Mouse (Mus musculus) MEL (cell line): ENCODE data around the gene D430042O09Rik.

ENCODE experiments used
- EP300 ChIP-seq, 2 experiments: IDR thresholded peaks; 2 replicates each; pipeline ENCODE4 v1.6.1; 2011; ENCODE audit warnings: improper control_type of control experiment in 2 of 2, low read length in 2 of 2, low read depth in 1 of 2, mild to moderate bottlenecking in 1 of 2
- MAFK ChIP-seq: IDR thresholded peaks from 2 replicates; pipeline ENCODE4 v1.6.1; 2011; ENCODE audit warnings: low read depth, mild to moderate bottlenecking, low read length, improper control_type of control experiment, borderline replicate concordance
- POLR2A ChIP-seq, 2 experiments: IDR thresholded peaks; 2 replicates each; pipeline ENCODE4 v1.6.1; 2011 to 2012; ENCODE audit warnings: low read length in 2 of 2, mild to moderate bottlenecking in 2 of 2, control low read depth in 1 of 2, improper control_type of control experiment in 1 of 2, low read depth in 1 of 2, moderate library complexity in 1 of 2; ENCODE audit not compliant: control insufficient read depth in 1 of 2, insufficient read depth in 1 of 2, poor library complexity in 1 of 2
- USF1 ChIP-seq: IDR thresholded peaks from 2 replicates; pipeline ENCODE4 v1.6.1; 2014; ENCODE audit warnings: low read depth, mild to moderate bottlenecking, inconsistent platforms, low read length, improper control_type of control experiment, moderate library complexity

GRCm38 (mm10) chr7:125829121-125829666 is 121.5 kb downstream of the D430042O09Rik start:
- TF ChIP-seq USF1, result no peak
- no peak for TF ChIP-seq POLR2A (IDR thresholded peaks at IDR 0.05; ENCODE audit: control insufficient read depth in 1 of 2, insufficient read depth in 1 of 2, low read depth in 1 of 2, low read length in 2 of 2, poor library complexity in 1 of 2)
- no peak for TF ChIP-seq MAFK
- no peak for TF ChIP-seq EP300 (IDR thresholded peaks at IDR 0.05; ENCODE audit: low read depth in 1 of 2, low read length in 2 of 2)
